Mouse (Mus musculus) hindbrain, embryonic 11.5 days (tissue): ENCODE data around the gene Ltn1. TPM values are rescaled to one million over a fixed set of nuclear protein-coding genes. Genes with fewer than 3 reads are reported as not detected.

ENCODE experiments used
- ATAC-seq: fragments of 200-750 bp; cut with Nextera tagmentation; 2 replicates; pipeline ENCODE4 v1.8.0; 2017; ENCODE audit warnings: mild to moderate bottlenecking, moderate TSS enrichment, moderate library complexity; ENCODE audit not compliant: low FRiP score
- DNase-seq: peaks from one replicate; pipeline ENCODE4 v3.0.0-alpha.2; 2015; ENCODE audit warnings: low spot score
- H3K27ac ChIP-seq: fragments of 300-500 bp; sonication (generic); 2 replicates; pipeline ENCODE4 v1.5.1; 2014; ENCODE audit warnings: mild to moderate bottlenecking, low read depth, low read length
- H3K27me3 ChIP-seq: fragments of 300-500 bp; sonication (generic); 2 replicates; pipeline ENCODE4 v1.6.1; 2014; ENCODE audit warnings: mild to moderate bottlenecking, low read length, moderate library complexity, mixed read lengths; ENCODE audit not compliant: control insufficient read depth, insufficient read depth
- H3K36me3 ChIP-seq: fragments of 300-500 bp; sonication (generic); 2 replicates; pipeline ENCODE4 v1.6.1; 2014; ENCODE audit warnings: mild to moderate bottlenecking, low read length, moderate library complexity, mixed read lengths; ENCODE audit not compliant: control insufficient read depth, insufficient read depth
- H3K4me1 ChIP-seq: fragments of 300-500 bp; sonication (generic); replicated peaks from 2 replicates; pipeline ENCODE4 v1.6.1; 2014; ENCODE audit warnings: low read length, mixed read lengths; ENCODE audit not compliant: control insufficient read depth, insufficient read depth
- H3K4me2 ChIP-seq: fragments of 300-500 bp; sonication (generic); replicated peaks from 2 replicates; pipeline ENCODE4 v1.6.1; 2014; ENCODE audit warnings: mild to moderate bottlenecking, low read depth, low read length
- H3K4me3 ChIP-seq: fragments of 300-500 bp; sonication (generic); 2 replicates; pipeline ENCODE4 v1.5.1; 2014; ENCODE audit warnings: low read depth, low read length
- H3K9ac ChIP-seq: fragments of 300-500 bp; sonication (generic); 2 replicates; pipeline ENCODE4 v1.6.1; 2014; ENCODE audit warnings: low read depth, low read length
- H3K9me3 ChIP-seq: fragments of 300-500 bp; sonication (generic); 2 replicates; pipeline ENCODE4 v1.6.1; 2016; ENCODE audit warnings: low read length; ENCODE audit not compliant: control insufficient read depth
- WGBS: fragments of 180-500 bp; shearing (Covaris S2); extraction: QIAGEN DNeasy Blood & Tissue Kit; methylation state at CpG from one replicate; pipeline ENCODE4 v1.1.7; 2014; 5-methylcytosine and 5-hydroxymethylcytosine counted together
- polyA plus RNA-seq: library from polyadenylated mRNA; unstranded; fragments of >200 nt; fragmentation: Nextera tagmentation; extraction: Ambion mirVana; gene quantifications from 2 replicates; pipeline ENCODE4 v1.2.1, GENCODE M21; 2014

The Ltn1 gene
- polyA plus RNA-seq, 1 experiment from 2014 or later, result 32.9 TPM

- no peaks in the 10 kb centered on the region for H3K27me3 ChIP-seq
- DNase-seq (no peak), ATAC-seq (no peak)
- H3K4me1 ChIP-seq, result no peaks in the 10 kb centered on the region
- no peaks in the 10 kb centered on the region for H3K9me3 ChIP-seq
- H3K36me3 ChIP-seq, result no peaks in the 10 kb centered on the region
- WGBS, result 95% methylated on average over 7 of the region's 7 CpGs
- H3K27ac ChIP-seq, result no peak overlapping the region
- H3K4me2 ChIP-seq, result no peak overlapping the region
- H3K9ac ChIP-seq, result no peak overlapping the region
- no peak overlapping the region for H3K4me3 ChIP-seq
Observed at GRCm38 (mm10) chr16:87434266-87434665, 1.9 kb upstream of the Ltn1 start.

DNA sequence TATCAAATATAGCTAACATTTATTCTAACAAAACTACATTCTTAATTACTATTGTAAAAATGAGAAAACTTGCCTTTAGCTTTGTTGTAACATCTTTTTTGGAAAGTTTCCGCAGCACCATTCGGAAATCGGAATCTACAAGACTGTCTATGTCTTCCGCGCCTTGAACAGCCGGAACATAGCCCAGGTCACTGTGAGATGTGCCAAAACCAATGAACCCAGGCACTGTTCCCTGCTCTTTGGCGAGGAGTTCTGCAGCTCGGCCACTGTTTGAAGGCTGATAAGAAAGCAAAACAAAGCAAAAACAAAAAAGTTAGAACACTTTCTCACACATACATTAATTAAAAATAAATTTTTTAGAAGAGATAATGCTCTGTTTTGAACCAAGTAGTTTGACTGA, 4.9 kb downstream of the Ltn1 start:
- DNase-seq, result no peak
- ATAC-seq, result no peak
- Histone ChIP-seq H3K4me3 (no peak overlapping the region), H3K27me3 (no peaks in the 10 kb centered on the region), H3K4me1 (no peaks in the 10 kb centered on the region), H3K9ac (no peak overlapping the region), H3K4me2 (no peak overlapping the region), H3K36me3 (peaks cover 8% of the 10 kb centered on the region), H3K27ac (no peak overlapping the region), H3K9me3 (no peaks in the 10 kb centered on the region)
- 97% methylated on average over 8 of the region's 8 CpGs for WGBS

GRCm38 (mm10) chr16:87420662-87421061, 11.8 kb downstream of the Ltn1 start:
- Histone ChIP-seq H3K4me3 (no peak overlapping the region), H3K27me3 (no peaks in the 10 kb centered on the region), H3K4me1 (no peaks in the 10 kb centered on the region), H3K36me3 (peaks cover 21% of the 10 kb centered on the region), H3K27ac (no peak overlapping the region), H3K9ac (no peak overlapping the region), H3K4me2 (no peak overlapping the region), H3K9me3 (peaks cover 4% of the 10 kb centered on the region; the same call in 1 of the 2 replicates)
- DNase-seq (no peak), ATAC-seq (no peak)
- 96% methylated on average over 8 of the region's 8 CpGs for WGBS

DNA sequence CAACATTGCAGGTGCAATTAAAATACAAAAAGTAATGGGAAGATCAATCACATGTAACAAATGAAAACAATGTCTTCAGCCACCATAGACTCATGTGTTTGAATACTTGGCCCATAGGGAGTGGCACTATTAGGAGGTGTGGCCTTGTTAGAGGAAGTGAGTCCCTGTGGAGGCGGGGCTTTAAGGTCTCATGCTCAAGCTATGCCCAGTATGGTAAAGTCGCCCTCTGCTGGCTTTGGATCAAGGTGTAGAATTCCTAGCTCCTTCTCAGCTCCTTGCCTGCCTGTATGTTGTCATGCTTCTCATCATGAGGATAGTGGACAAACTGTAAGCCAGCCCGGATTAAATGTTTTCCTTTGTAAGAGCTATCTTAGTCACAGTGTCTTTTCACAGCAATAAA, 27.4 kb downstream of the Ltn1 start:
- Histone ChIP-seq H3K36me3 (0 out of 2 replicates have a peak, but pooled peaks cover 4% of the 10 kb centered on the region), H3K4me3 (no peak overlapping the region), H3K27me3 (no peaks in the 10 kb centered on the region), H3K9me3 (no peaks in the 10 kb centered on the region), H3K4me1 (no peaks in the 10 kb centered on the region), H3K4me2 (no peak overlapping the region), H3K27ac (no peak overlapping the region), H3K9ac (no peak overlapping the region)
- 86% methylated on average over 3 of the region's 3 CpGs for WGBS
- no peak for ATAC-seq
- no peak for DNase-seq

DNA sequence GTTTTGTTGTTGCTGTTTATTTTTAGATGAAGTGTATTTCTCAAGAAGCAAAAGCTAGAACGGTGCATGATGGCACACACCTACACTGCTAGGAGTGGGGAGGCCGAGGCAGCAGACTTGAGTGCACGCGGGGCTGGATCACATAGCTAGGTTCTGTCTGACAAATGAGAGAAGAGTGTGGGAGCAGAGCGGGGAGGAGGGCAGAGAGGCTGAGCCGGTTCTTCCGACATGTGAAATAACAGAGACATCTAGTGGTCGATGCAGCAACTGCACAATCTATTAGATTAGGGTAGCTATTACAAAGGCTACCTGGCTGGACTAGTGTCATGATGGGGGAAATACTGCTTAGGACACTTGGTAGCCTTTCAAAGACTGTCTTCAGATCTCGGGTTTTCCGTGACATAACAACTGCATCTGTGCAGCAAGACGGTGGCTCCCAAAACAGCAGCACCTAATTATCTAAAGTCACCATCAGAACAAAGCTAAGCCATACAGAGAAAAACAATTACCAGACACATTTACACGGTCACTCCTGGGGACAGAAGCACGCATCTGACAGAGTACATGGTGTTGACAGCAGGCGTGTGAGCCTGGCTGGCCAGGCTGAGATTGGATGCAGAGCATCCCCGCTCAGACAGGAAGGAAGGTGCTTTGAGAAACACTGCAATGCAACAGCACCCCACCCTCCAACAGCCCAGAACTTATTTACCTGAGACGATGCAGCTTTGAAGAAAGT, 38.4 kb downstream of the Ltn1 start:
- ATAC-seq (peak; percentile 79), DNase-seq (peak; percentile 75)
- no peak overlapping the region for H3K9ac ChIP-seq
- 52% methylated on average over 16 of the region's 16 CpGs for WGBS
- H3K4me3 ChIP-seq, result no peak overlapping the region
- H3K27me3 ChIP-seq, result no peaks in the 10 kb centered on the region
- no peaks in the 10 kb centered on the region for H3K9me3 ChIP-seq
- no peak overlapping the region for H3K27ac ChIP-seq
- no peak overlapping the region for H3K4me2 ChIP-seq
- H3K36me3 ChIP-seq, result peaks cover 4% of the 10 kb centered on the region; the same call in 1 of the 2 replicates
- H3K4me1 ChIP-seq, result no peaks in the 10 kb centered on the region

DNA sequence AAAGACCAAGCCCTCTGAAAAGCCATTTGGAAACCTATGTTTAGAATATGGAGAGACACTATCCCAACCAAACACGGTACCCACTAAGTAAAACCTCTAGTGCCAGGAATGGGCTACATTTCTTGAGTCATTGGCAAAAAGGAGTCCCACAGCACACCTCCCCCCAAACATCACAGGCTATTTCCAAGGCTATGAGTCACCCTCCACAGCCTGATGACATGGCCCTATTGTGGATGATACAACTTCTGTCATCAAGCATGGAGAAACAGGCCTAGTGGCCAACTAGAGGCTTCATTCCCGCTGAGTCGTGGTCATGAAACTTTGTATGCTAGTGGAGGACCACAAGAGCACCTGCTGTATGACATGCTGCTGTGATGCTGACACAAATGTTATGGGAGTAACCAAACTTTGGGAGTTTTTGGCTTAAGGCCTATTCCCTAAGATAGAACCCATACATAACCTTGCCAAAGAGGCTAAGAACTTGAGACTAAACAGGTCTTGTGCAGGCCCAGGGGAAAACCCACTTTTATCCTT, 44.9 kb downstream of the Ltn1 start:
- Histone ChIP-seq H3K4me3 (no peak overlapping the region), H3K9ac (no peak overlapping the region), H3K4me2 (no peak overlapping the region), H3K4me1 (no peaks in the 10 kb centered on the region), H3K9me3 (no peaks in the 10 kb centered on the region), H3K27ac (no peak overlapping the region), H3K27me3 (no peaks in the 10 kb centered on the region), H3K36me3 (no peaks in the 10 kb centered on the region)
- WGBS, result 94% methylated on average over 3 of the region's 3 CpGs
- ATAC-seq, result no peak
- DNase-seq, result no peak

- H3K9ac ChIP-seq, result no peak overlapping the region
- no peaks in the 10 kb centered on the region for H3K4me1 ChIP-seq
- DNase-seq (no peak), ATAC-seq (no peak)
- no peak overlapping the region for H3K4me3 ChIP-seq
- no peak overlapping the region for H3K27ac ChIP-seq
- WGBS, result 82% methylated on average over 2 of the region's 2 CpGs
- H3K36me3 ChIP-seq, result peaks cover 6% of the 10 kb centered on the region; the same call in 1 of the 2 replicates
- no peak overlapping the region for H3K4me2 ChIP-seq
- no peaks in the 10 kb centered on the region for H3K9me3 ChIP-seq
- H3K27me3 ChIP-seq, result no peaks in the 10 kb centered on the region
Observed at GRCm38 (mm10) chr16:87384366-87384765, 48.0 kb downstream of the Ltn1 start.

DNA sequence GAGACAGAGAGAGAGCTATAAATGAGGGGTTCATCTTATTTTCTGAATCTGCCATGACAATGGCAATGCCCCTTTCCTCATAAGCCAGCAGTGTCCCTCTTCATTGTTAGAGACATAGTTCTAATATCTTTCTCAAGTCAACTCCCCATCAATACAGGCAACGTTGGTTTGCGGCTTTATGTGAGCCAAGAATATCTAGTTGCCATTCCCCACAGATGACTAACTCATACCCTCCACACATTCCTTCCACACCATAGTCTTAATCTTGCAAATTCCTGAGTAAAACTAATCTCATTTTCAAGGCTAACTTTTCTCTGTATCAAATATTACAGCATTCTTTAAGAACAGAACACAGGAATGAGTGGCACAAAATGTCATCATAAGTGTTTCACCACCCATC, 49.4 kb downstream of the Ltn1 start:
- DNase-seq (no peak), ATAC-seq (no peak)
- Histone ChIP-seq H3K27me3 (no peaks in the 10 kb centered on the region), H3K27ac (no peak overlapping the region), H3K4me1 (no peaks in the 10 kb centered on the region), H3K9me3 (no peaks in the 10 kb centered on the region), H3K4me2 (no peak overlapping the region), H3K4me3 (no peak overlapping the region), H3K36me3 (peaks cover 6% of the 10 kb centered on the region; the same call in 1 of the 2 replicates), H3K9ac (no peak overlapping the region)
- 95% methylated on average over 2 of the region's 2 CpGs for WGBS

- H3K9me3 ChIP-seq, result no peaks in the 10 kb centered on the region
- H3K4me3 ChIP-seq, result no peak overlapping the region
- no peak for DNase-seq
- H3K27me3 ChIP-seq, result no peaks in the 10 kb centered on the region
- no peaks in the 10 kb centered on the region for H3K4me1 ChIP-seq
- H3K36me3 ChIP-seq, result peaks cover 3% of the 10 kb centered on the region; the same call in 1 of the 2 replicates
- no peak for ATAC-seq
- no peak overlapping the region for H3K27ac ChIP-seq
- H3K4me2 ChIP-seq, result no peak overlapping the region
- H3K9ac ChIP-seq, result no peak overlapping the region
- WGBS, result 93% methylated on average over 6 of the region's 6 CpGs
Observed at GRCm38 (mm10) chr16:87366445-87366844, 66.0 kb downstream of the Ltn1 start.
